Mouse (Mus musculus): ENCODE measurements around the gene Scamp4. TPM values are rescaled to one million over a fixed set of nuclear protein-coding genes. Genes with fewer than 3 reads are reported as not detected.

The Scamp4 gene
- total RNA-seq, 2 experiments from 2014 or later = 35.8 to 39.3 TPM

- DNase-seq (ENCODE audit: low spot score in 2 of 2) = peak in 1 of 2 experiments; percentile 49
Observed at GRCm38 (mm10) chr10:80576351-80577194, 26.1 kb upstream of the Scamp4 start.

GRCm38 (mm10) chr10:80577195-80578130, 25.2 kb upstream of the Scamp4 start, which contains the start of gene Klf16:
Gene Klf16, minus strand, starts transcription at chr10:80577321.
- peak; percentile 95 for DNase-seq (ENCODE audit: low spot score in 2 of 2)
- intact Hi-C loops (cut with DNase I) = loop anchor here (5.0 kb wide), 2 partner anchors 45 to 105 kb away; partner anchors contain the start of gene Csnk1g2

More at GRCm38 (mm10) chr10:80576351-80577194, 26.1 kb upstream of the Scamp4 start:
- intact Hi-C loops (cut with DNase I) = loop anchor here (5.0 kb wide), 2 partner anchors 46 to 106 kb away; partner anchors contain the start of gene Csnk1g2

GRCm38 (mm10) chr10:80578131-80578750, 24.4 kb upstream of the Scamp4 start:
- peak in 1 of 2 experiments; percentile 71 for DNase-seq (ENCODE audit: low spot score in 2 of 2)
- intact Hi-C loops (cut with DNase I) = loop anchor here (5.0 kb wide), 2 partner anchors 44 to 104 kb away; partner anchors contain the start of gene Csnk1g2

- peak in 1 of 2 experiments; percentile 56 for DNase-seq (ENCODE audit: low spot score in 2 of 2)
Observed at GRCm38 (mm10) chr10:80578911-80579310, 23.8 kb upstream of the Scamp4 start.

GRCm38 (mm10) chr10:80583047-80583446, 19.6 kb upstream of the Scamp4 start:
- intact Hi-C loops (cut with DNase I) = no loop called here
- no peak for DNase-seq (ENCODE audit: low spot score in 2 of 2)

More at GRCm38 (mm10) chr10:80578911-80579310, 23.8 kb upstream of the Scamp4 start:
- intact Hi-C loops (cut with DNase I) = loop anchor here (5.0 kb wide), 2 partner anchors 43 to 103 kb away; partner anchors contain the start of gene Csnk1g2

GRCm38 (mm10) chr10:80584045-80584488, 18.6 kb upstream of the Scamp4 start:
- intact Hi-C loops (cut with DNase I) = no loop called here
- no peak for DNase-seq (ENCODE audit: low spot score in 2 of 2)

GRCm38 (mm10) chr10:80584642-80585552, 17.8 kb upstream of the Scamp4 start:
- intact Hi-C loops (cut with DNase I) = no loop called here
- DNase-seq (ENCODE audit: low spot score in 2 of 2) = no peak

- intact Hi-C loops (cut with DNase I) = no loop called here
- DNase-seq (ENCODE audit: low spot score in 2 of 2) = no peak
Observed at GRCm38 (mm10) chr10:80585581-80585980, 17.1 kb upstream of the Scamp4 start.

GRCm38 (mm10) chr10:80586407-80587304, 16.0 kb upstream of the Scamp4 start:
- intact Hi-C loops (cut with DNase I) = no loop called here

GRCm38 (mm10) chr10:80587305-80587657, 15.4 kb upstream of the Scamp4 start:
- intact Hi-C loops (cut with DNase I) = no loop called here
- no peak for DNase-seq (ENCODE audit: low spot score in 2 of 2)

More at GRCm38 (mm10) chr10:80586407-80587304, 16.0 kb upstream of the Scamp4 start:
- DNase-seq (ENCODE audit: low spot score in 2 of 2) = no peak

- DNase-seq (ENCODE audit: low spot score in 2 of 2) = no peak
- intact Hi-C loops (cut with DNase I) = no loop called here
Observed at GRCm38 (mm10) chr10:80589127-80589878, 13.4 kb upstream of the Scamp4 start.

- peak; percentile 94 to 96 for DNase-seq (ENCODE audit: low spot score in 2 of 2)
- intact Hi-C loops (cut with DNase I) = no loop called here
Observed at GRCm38 (mm10) chr10:80589879-80590854, 12.5 kb upstream of the Scamp4 start, which contains the start of gene Abhd17a. Gene Abhd17a, minus strand, starts transcription at chr10:80590341.

GRCm38 (mm10) chr10:80596318-80596717, 6.4 kb upstream of the Scamp4 start:
- no peak for DNase-seq (ENCODE audit: low spot score in 2 of 2)
- intact Hi-C loops (cut with DNase I) = no loop called here

- DNase-seq (ENCODE audit: low spot score in 2 of 2) = no peak
- intact Hi-C loops (cut with DNase I) = no loop called here
Observed at GRCm38 (mm10) chr10:80603364-80603763, 692 bp downstream of the Scamp4 start.

- DNase-seq (ENCODE audit: low spot score in 2 of 2) = no peak
- intact Hi-C loops (cut with DNase I) = no loop called here
Observed at GRCm38 (mm10) chr10:80604001-80604509, 1.4 kb downstream of the Scamp4 start.
